ENCODE assay signal across 8 mouse cellular contexts in genomic region chr16:9009361-9010083, GRCm38 (mm10).
DNase-seq lines count a peak whose midpoint lies in the region; ATAC-seq and TF ChIP-seq lines count a peak whose summit lies in the region.

No protein-coding gene starts in this region.

- ATAC-seq in intestine, embryonic 14.5 days (replicated peaks; ENCODE audit: low FRiP score, low TSS enrichment, low read depth) = peak; percentile 72; the same call in 1 of the 2 replicates
- peak; percentile 78 for ATAC-seq in midbrain, embryonic 12.5 days (ENCODE audit: low FRiP score, low read depth)

- no peak overlapping the region for H3K4me3 ChIP-seq in cortical plate, adult 2 months (ENCODE audit: insufficient read depth, low read length)
- no peak overlapping the region for H3K4me3 ChIP-seq in intestine, embryonic 14.5 days (ENCODE audit: low read depth, low read length)
- no peak overlapping the region for H3K4me3 ChIP-seq in midbrain, embryonic 12.5 days

- no peak for TF ChIP-seq POLR2A in cortical plate, adult 2 months (IDR thresholded peaks at IDR 0.05; ENCODE audit: extremely low read depth, insufficient read depth, low read length)

- DNase-seq in adrenal gland, adult 2 months = peak; percentile 85
- DNase-seq in gastrocnemius, postnatal 25 days = peak; percentile 51
- DNase-seq in intestine, embryonic 14.5 days (ENCODE audit: low spot score) = peak; percentile 87
- DNase-seq in left cerebral cortex, adult 9 months (ENCODE audit: low spot score in 2 of 2) = peak; percentile 84 to 96
- DNase-seq in spleen, postnatal 36 days (ENCODE audit: low spot score in 2 of 2) = peak; percentile 2 to 4
- DNase-seq in natural killer cell, adult 2 months (ENCODE audit: low spot score in 2 of 2) = no peak

- H3K9me3 ChIP-seq in intestine, embryonic 14.5 days (ENCODE audit: control insufficient read depth, low read length) = no peaks in the 10 kb centered on the region
- H3K9me3 ChIP-seq in midbrain, embryonic 12.5 days = no peaks in the 10 kb centered on the region

- H3K9ac ChIP-seq in intestine, embryonic 14.5 days (ENCODE audit: low read length) = no peak overlapping the region
- H3K9ac ChIP-seq in midbrain, embryonic 12.5 days (replicated peaks) = no peak overlapping the region

- TF ChIP-seq CTCF in cortical plate, adult 2 months (IDR thresholded peaks at IDR 0.05; ENCODE audit: extremely low read depth, insufficient read depth, low read length) = peak; percentile 96

- H3K4me2 ChIP-seq in intestine, embryonic 14.5 days (ENCODE audit: low read length) = no peak overlapping the region
- no peak overlapping the region for H3K4me2 ChIP-seq in midbrain, embryonic 12.5 days (replicated peaks)

- no peaks in the 10 kb centered on the region for H3K27me3 ChIP-seq in intestine, embryonic 14.5 days (replicated peaks; ENCODE audit: control insufficient read depth, insufficient read depth, low read length)
- peaks cover 26% of the 10 kb centered on the region for H3K27me3 ChIP-seq in midbrain, embryonic 12.5 days

- H3K27ac ChIP-seq in cortical plate, adult 2 months (ENCODE audit: insufficient read depth, low read length) = 0 out of 2 replicates have a peak overlapping the region, but pooled peaks have one; percentile 20
- H3K27ac ChIP-seq in intestine, embryonic 14.5 days (ENCODE audit: low read depth) = no peak overlapping the region
- no peak overlapping the region for H3K27ac ChIP-seq in midbrain, embryonic 12.5 days (replicated peaks)

- 20% methylated on average over 19 of the region's 19 CpGs for WGBS in intestine, embryonic 14.5 days
- WGBS in midbrain, embryonic 12.5 days = 23% methylated on average over 19 of the region's 19 CpGs

- H3K36me3 ChIP-seq in intestine, embryonic 14.5 days (ENCODE audit: control insufficient read depth, insufficient read depth, low read length) = no peaks in the 10 kb centered on the region
- H3K36me3 ChIP-seq in midbrain, embryonic 12.5 days = no peaks in the 10 kb centered on the region

- peaks cover 7% of the 10 kb centered on the region for H3K4me1 ChIP-seq in cortical plate, adult 2 months (ENCODE audit: control insufficient read depth, insufficient read depth, low read length)
- H3K4me1 ChIP-seq in intestine, embryonic 14.5 days (replicated peaks; ENCODE audit: control insufficient read depth, insufficient read depth, low read length) = no peaks in the 10 kb centered on the region
- peaks cover 2% of the 10 kb centered on the region; the same call in 1 of the 2 replicates for H3K4me1 ChIP-seq in midbrain, embryonic 12.5 days

Comparison
In these comparisons a context has a peak if more than half of its experiments do, and no peak if none do; other contexts are left out.
1. DNase-seq: peak in adrenal gland, adult 2 months (single experiment), gastrocnemius, postnatal 25 days (single experiment), intestine, embryonic 14.5 days (single experiment), left cerebral cortex, adult 9 months (2 of 2) and spleen, postnatal 36 days (2 of 2); none in natural killer cell, adult 2 months (0 of 2).